Mouse (Mus musculus) large intestine, adult 2 months (tissue): ENCODE measurements around the gene Ccdc3. TPM values are rescaled to one million over a fixed set of nuclear protein-coding genes. Genes with fewer than 3 reads are reported as not detected.
"Not testable (repeated sequence)": the region's sequence is repeated elsewhere in the genome, so short reads cannot be mapped to it uniquely, and the experiment has no call there.

ENCODE experiments used
- DNase-seq: peaks from one replicate; pipeline ENCODE4 v3.0.0-alpha.2; 2012; ENCODE audit warnings: low read depth, low spot score
- WGBS: fragments of 180-500 bp; shearing (Covaris S2); methylation state at CpG from one replicate; pipeline ENCODE4 v1.1.7; 2018; 5-methylcytosine and 5-hydroxymethylcytosine counted together
- polyA plus RNA-seq: library from polyadenylated mRNA; depleted of rRNA; stranded (reverse); fragments of >200 nt; gene quantifications from 2 replicates; pipeline ENCODE4 v1.2.3, GENCODE M21; 2012; rRNA removed

Gene Ccdc3
- 6.4 and 8.0 TPM in 2 replicates for polyA plus RNA-seq

GRCm38 (mm10) chr2:5137500-5138286 is at the start of gene Ccdc3:
Ccdc3 (plus strand) TSS chr2:5137776.
- 2% methylated on average over 78 of the region's 78 CpGs for WGBS
- no peak for DNase-seq

GRCm38 (mm10) chr2:5090385-5090784 is 47.2 kb upstream of the Ccdc3 start:
- DNase-seq, result not testable (repeated sequence)
- 74% methylated on average over 3 of the region's 4 CpGs for WGBS

- 83% methylated on average over 5 of the region's 5 CpGs for WGBS
Measured at GRCm38 (mm10) chr2:5094876-5095275, 42.7 kb upstream of the Ccdc3 start.

GRCm38 (mm10) chr2:5095316-5095715 is 42.3 kb upstream of the Ccdc3 start:
- WGBS, result 3% methylated on average over 1 of the region's 1 CpGs
- DNase-seq, result no peak

More at GRCm38 (mm10) chr2:5094876-5095275, 42.7 kb upstream of the Ccdc3 start:
- no peak for DNase-seq

- 43% methylated on average over 20 of the region's 20 CpGs for WGBS
- no peak for DNase-seq
Measured at GRCm38 (mm10) chr2:5097786-5098445, 39.7 kb upstream of the Ccdc3 start.

GRCm38 (mm10) chr2:5099176-5099575 is 38.4 kb upstream of the Ccdc3 start:
- WGBS, result 78% methylated on average over 6 of the region's 6 CpGs
- no peak for DNase-seq

- 85% methylated on average over 10 of the region's 10 CpGs for WGBS
- DNase-seq, result no peak
Measured at GRCm38 (mm10) chr2:5101743-5102245, 35.8 kb upstream of the Ccdc3 start.

GRCm38 (mm10) chr2:5102891-5103290 is 34.7 kb upstream of the Ccdc3 start:
- no peak for DNase-seq
- 63% methylated on average over 1 of the region's 1 CpGs for WGBS

GRCm38 (mm10) chr2:5112785-5113291 is 24.7 kb upstream of the Ccdc3 start:
- WGBS, result 30% methylated on average over 8 of the region's 8 CpGs
- no peak for DNase-seq

GRCm38 (mm10) chr2:5114386-5114785 is 23.2 kb upstream of the Ccdc3 start:
- 94% methylated on average over 8 of the region's 8 CpGs for WGBS
- no peak for DNase-seq

- WGBS, result 54% methylated on average over 5 of the region's 5 CpGs
- DNase-seq, result no peak
Measured at GRCm38 (mm10) chr2:5116856-5117532, 20.6 kb upstream of the Ccdc3 start.

- 41% methylated on average over 6 of the region's 6 CpGs for WGBS
- DNase-seq, result no peak
Measured at GRCm38 (mm10) chr2:5125506-5125905, 12.1 kb upstream of the Ccdc3 start.

GRCm38 (mm10) chr2:5127369-5127768 is 10.2 kb upstream of the Ccdc3 start:
- 89% methylated on average over 5 of the region's 5 CpGs for WGBS
- DNase-seq, result no peak

- DNase-seq, result no peak
- 64% methylated on average over 3 of the region's 3 CpGs for WGBS
Measured at GRCm38 (mm10) chr2:5129099-5129498, 8.5 kb upstream of the Ccdc3 start.

- no peak for DNase-seq
- 94% methylated on average over 4 of the region's 4 CpGs for WGBS
Measured at GRCm38 (mm10) chr2:5132046-5132445, 5.5 kb upstream of the Ccdc3 start.

GRCm38 (mm10) chr2:5134959-5135743 is 2.4 kb upstream of the Ccdc3 start:
- DNase-seq, result no peak
- WGBS, result 57% methylated on average over 5 of the region's 5 CpGs

GRCm38 (mm10) chr2:5139961-5140360 is 2.4 kb downstream of the Ccdc3 start:
- WGBS, result 72% methylated on average over 4 of the region's 4 CpGs
- no peak for DNase-seq

- DNase-seq, result no peak
- 67% methylated on average over 6 of the region's 6 CpGs for WGBS
Measured at GRCm38 (mm10) chr2:5144446-5144845, 6.9 kb downstream of the Ccdc3 start.

- no peak for DNase-seq
Measured at GRCm38 (mm10) chr2:5147907-5148306, 10.3 kb downstream of the Ccdc3 start.

More at GRCm38 (mm10) chr2:5147907-5148306, 10.3 kb downstream of the Ccdc3 start:
- WGBS, result 60% methylated on average over 2 of the region's 2 CpGs
